Mouse (Mus musculus) liver, embryonic 11.5 days (tissue): Measurements from ENCODE around the gene Rnf115. TPM values are rescaled to one million over a fixed set of nuclear protein-coding genes. Genes with fewer than 3 reads are reported as not detected.

Experiments
- ATAC-seq: fragments of 200-750 bp; cut with Nextera tagmentation; replicated peaks from 2 replicates; pipeline ENCODE4 v1.8.0; 2017; ENCODE audit warnings: moderate number of reproducible peaks, mild to moderate bottlenecking, moderate TSS enrichment, moderate library complexity; ENCODE audit not compliant: low FRiP score
- DNase-seq: peaks from one replicate; pipeline ENCODE4 v3.0.0-alpha.2; 2017; ENCODE audit warnings: low spot score
- H3K27ac ChIP-seq: fragments of 300-500 bp; sonication (generic); 2 replicates; pipeline ENCODE4 v1.5.1; 2014; ENCODE audit warnings: mild to moderate bottlenecking, low read depth, low read length, control low read depth
- H3K27me3 ChIP-seq: fragments of 300-500 bp; sonication (generic); replicated peaks from 2 replicates; pipeline ENCODE4 v1.6.1; 2014; ENCODE audit warnings: low read length, mixed read lengths; ENCODE audit not compliant: control insufficient read depth, insufficient read depth
- H3K36me3 ChIP-seq: fragments of 300-500 bp; sonication (generic); 2 replicates; pipeline ENCODE4 v1.6.1; 2014; ENCODE audit warnings: mild to moderate bottlenecking, low read length, moderate library complexity, mixed read lengths; ENCODE audit not compliant: control insufficient read depth, insufficient read depth
- H3K4me1 ChIP-seq: fragments of 300-500 bp; sonication (generic); replicated peaks from 2 replicates; pipeline ENCODE4 v1.6.1; 2014; ENCODE audit warnings: low read length, mixed read lengths; ENCODE audit not compliant: control insufficient read depth, insufficient read depth
- H3K4me2 ChIP-seq: fragments of 300-500 bp; sonication (generic); 2 replicates; pipeline ENCODE4 v1.6.1; 2014; ENCODE audit warnings: mild to moderate bottlenecking, control low read depth, moderate library complexity
- H3K4me3 ChIP-seq: fragments of 300-500 bp; sonication (generic); 2 replicates; pipeline ENCODE4 v1.5.1; 2014; ENCODE audit warnings: low read depth, low read length, control low read depth
- H3K9ac ChIP-seq: fragments of 300-500 bp; sonication (generic); 2 replicates; pipeline ENCODE4 v1.6.1; 2014; ENCODE audit warnings: low read depth, low read length, control low read depth
- H3K9me3 ChIP-seq: fragments of 300-500 bp; sonication (generic); 2 replicates; pipeline ENCODE4 v1.6.1; 2016; ENCODE audit warnings: low read length, inconsistent platforms, mixed read lengths; ENCODE audit not compliant: control insufficient read depth
- WGBS: fragments of 180-500 bp; shearing (Covaris S2); extraction: QIAGEN DNeasy Blood & Tissue Kit; methylation state at CpG from one replicate; pipeline ENCODE4 v1.1.7; 2014; 5-methylcytosine and 5-hydroxymethylcytosine counted together
- polyA plus RNA-seq: library from polyadenylated mRNA; unstranded; fragments of >200 nt; fragmentation: Nextera tagmentation; extraction: Ambion mirVana; gene quantifications from 2 replicates; pipeline ENCODE4 v1.2.1, GENCODE M21; 2014

Rnf115 gene
- polyA plus RNA-seq, 1 experiment from 2014 or later = 49.6 TPM

DNA sequence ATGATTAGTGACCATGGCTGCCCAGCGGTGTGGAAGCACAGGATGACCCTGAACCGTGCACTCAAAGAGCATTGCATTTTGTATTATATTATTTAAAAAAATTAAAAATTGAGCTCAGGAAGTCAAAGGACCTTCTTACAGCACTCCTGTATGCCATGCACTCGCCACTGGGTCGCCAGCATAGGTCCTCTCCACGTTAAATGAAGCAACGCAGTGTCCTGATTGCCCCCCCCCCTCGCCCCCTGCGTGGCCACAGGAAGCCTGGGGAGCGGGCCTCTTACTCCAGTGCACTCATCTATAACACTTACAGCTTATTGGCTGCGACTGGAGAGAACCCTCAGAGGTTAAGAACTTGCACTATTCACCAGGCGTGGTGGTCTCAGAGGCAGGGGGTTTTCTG lies 97.8 kb downstream of the Rnf115 start:
- 48% methylated on average over 11 of the region's 11 CpGs for WGBS

DNA sequence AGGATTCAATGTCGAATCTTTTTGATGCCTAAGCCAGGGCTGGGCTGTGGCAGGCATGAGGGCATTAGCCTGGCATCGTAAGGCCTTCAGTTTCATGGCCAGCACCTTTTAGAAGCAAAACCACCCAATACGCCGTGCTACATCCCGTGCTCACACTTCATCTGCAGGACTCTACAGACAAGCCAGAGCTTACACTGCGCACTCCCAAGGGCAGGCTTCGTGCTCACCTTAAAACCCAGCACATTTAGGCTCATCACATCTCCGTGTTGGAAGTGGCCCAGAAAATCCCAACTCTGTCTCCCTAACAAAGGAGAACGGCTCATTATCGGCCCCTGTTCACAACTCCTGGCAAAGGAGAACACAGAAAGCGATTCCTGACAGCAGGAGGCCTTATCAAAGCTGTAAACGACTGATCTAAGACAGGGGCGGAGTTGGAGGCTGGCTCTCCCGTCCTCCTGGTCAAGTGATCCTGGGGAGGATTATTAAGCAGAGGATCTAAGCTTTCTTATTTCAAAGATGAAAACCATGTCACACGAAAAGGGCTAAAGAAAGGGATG lies 100.9 kb downstream of the Rnf115 start:
- Histone ChIP-seq H3K27ac (no peak overlapping the region), H3K4me1 (no peaks in the 10 kb centered on the region), H3K27me3 (no peaks in the 10 kb centered on the region), H3K9ac (no peak overlapping the region), H3K4me2 (no peak overlapping the region), H3K9me3 (no peaks in the 10 kb centered on the region), H3K4me3 (no peak overlapping the region), H3K36me3 (no peaks in the 10 kb centered on the region)
- DNase-seq = no peak
- WGBS = 42% methylated on average over 15 of the region's 15 CpGs
- no peak for ATAC-seq

More for the DNA sequence above, 97.8 kb downstream of the Rnf115 start:
- Histone ChIP-seq H3K4me2 (no peak overlapping the region), H3K27ac (no peak overlapping the region), H3K4me3 (no peak overlapping the region), H3K36me3 (no peaks in the 10 kb centered on the region), H3K4me1 (no peaks in the 10 kb centered on the region), H3K9me3 (no peaks in the 10 kb centered on the region), H3K27me3 (no peaks in the 10 kb centered on the region), H3K9ac (no peak overlapping the region)
- no peak for ATAC-seq
- no peak for DNase-seq

DNA sequence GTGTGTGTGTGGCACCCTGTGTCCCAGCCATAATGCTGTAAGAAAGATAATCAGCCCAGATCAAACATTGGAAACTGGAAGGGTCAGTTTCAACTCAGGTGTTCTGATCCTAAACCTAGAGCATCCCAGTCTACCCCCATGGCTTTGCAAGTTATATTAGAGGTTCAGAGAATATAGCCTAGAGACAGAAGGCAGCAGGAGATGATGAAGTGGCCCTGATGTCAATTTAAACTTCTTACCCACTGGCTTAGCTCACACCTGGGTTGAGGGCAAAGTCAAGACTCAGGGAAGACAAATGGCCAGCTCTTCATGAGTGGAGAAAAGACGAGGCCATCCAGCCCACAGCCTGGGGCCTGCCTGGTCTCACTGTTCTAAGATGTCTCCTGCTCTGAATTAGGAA lies 101.5 kb downstream of the Rnf115 start, which contains the start of the genes Pdzk1 and Cd160:
TSS of gene Pdzk1 (plus strand) at position 301 of the 400 bp plus-strand sequence.
TSS of gene Cd160 (minus strand) at position 368 of the 400 bp plus-strand sequence.
- Histone ChIP-seq H3K4me2 (peak within 1 kb of the TSS; percentile 4; the same call in 1 of the 2 replicates), H3K4me1 (no peaks in the 10 kb centered on the region), H3K9ac (no peak within 1 kb of the TSS), H3K9me3 (no peaks in the 10 kb centered on the region), H3K27ac (no peak within 1 kb of the TSS), H3K4me3 (no peak within 1 kb of the TSS), H3K36me3 (no peaks in the 10 kb centered on the region), H3K27me3 (no peaks in the 10 kb centered on the region)
- no peak for DNase-seq
- 68% methylated on average over 1 of the region's 1 CpGs for WGBS
- ATAC-seq = no peak

DNA sequence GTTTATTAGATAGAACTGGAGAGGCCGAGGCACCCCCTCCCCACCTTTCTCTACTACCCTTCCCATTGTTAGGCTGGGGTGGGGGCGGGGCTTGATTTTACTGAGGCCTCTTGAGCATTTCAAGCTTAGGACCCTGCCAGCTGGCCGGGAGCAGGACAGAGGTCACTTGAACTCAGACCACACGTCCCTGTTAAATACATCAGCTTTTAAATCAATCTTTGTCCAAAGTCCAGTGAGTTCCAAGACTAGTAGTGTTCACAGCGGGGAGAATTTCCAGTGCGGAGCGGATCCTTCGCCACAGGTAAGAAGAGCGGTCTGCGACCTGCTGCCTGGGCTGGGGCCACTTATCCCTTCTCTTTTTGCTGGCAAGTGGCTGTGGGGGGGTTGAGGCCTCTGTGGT lies 102.4 kb downstream of the Rnf115 start:
- Histone ChIP-seq H3K27me3 (no peaks in the 10 kb centered on the region), H3K4me1 (no peaks in the 10 kb centered on the region), H3K4me3 (no peak overlapping the region), H3K9me3 (no peaks in the 10 kb centered on the region), H3K27ac (no peak overlapping the region), H3K9ac (no peak overlapping the region), H3K4me2 (no peak overlapping the region; the same call in 1 of the 2 replicates), H3K36me3 (no peaks in the 10 kb centered on the region)
- WGBS = 74% methylated on average over 10 of the region's 10 CpGs
- no peak; the same call in 1 of the 2 replicates for ATAC-seq
- no peak for DNase-seq

DNA sequence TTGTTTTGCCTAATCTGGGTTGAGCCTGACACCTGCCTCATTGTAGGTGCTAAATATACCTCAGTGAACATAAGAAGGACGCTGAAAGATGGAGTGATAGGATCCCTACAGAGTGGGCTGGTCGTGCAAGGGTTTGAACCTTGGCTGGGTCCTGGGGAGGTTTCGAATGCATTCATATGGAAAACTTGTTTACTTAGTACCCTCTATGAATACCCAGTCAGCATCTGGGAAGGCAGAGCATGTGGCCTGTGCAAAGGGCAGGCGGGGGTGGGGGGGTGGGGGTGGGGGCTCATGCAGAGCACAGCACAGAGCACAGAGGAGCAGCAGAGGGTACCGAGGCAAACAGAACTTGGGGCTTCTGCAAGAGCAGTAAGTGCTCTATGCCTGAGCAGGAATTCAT lies 105.5 kb downstream of the Rnf115 start:
- H3K4me2 ChIP-seq = no peak overlapping the region
- no peaks in the 10 kb centered on the region for H3K27me3 ChIP-seq
- no peak overlapping the region for H3K4me3 ChIP-seq
- H3K36me3 ChIP-seq = no peaks in the 10 kb centered on the region
- no peak for DNase-seq
- H3K4me1 ChIP-seq = no peaks in the 10 kb centered on the region
- no peak overlapping the region for H3K27ac ChIP-seq
- no peak overlapping the region for H3K9ac ChIP-seq
- no peaks in the 10 kb centered on the region for H3K9me3 ChIP-seq
- ATAC-seq = no peak
- WGBS = 43% methylated on average over 5 of the region's 5 CpGs

DNA sequence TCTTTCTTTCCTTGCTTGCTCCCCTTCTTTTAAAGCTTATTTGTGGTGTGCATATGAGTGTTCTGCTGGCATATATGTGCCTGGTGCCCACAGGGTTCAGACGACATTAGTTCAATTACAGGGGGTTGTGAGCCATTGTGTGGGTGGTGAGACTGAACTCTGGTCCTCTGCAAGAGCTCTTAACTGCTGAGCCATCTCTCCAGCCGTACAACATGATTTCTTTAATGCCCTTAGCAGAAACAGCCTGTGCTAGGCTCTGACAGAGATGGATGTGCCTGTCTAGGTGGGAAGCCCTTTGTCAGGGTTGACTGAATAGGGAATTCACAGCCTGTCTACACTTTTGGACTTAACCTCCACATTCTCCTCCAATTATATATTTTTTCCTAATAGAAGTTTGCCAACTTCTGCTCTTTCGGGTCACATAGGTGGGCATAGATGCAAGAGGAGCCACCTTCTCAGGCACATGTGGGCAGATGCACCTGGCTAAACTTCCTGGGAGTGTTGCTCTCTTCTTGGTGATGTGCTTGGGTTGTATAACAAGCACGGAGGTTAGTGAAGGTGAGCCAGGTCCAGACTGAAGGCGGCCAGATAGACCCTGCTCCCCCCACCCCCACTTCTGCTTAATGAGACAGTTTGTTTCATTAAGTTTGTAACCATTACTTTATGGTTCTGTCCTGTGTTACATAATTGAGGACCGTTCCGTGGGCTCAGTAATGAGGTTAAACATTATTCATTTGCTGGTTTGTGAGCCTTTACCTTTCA lies 107.3 kb downstream of the Rnf115 start:
- 75% methylated on average over 7 of the region's 7 CpGs for WGBS
- H3K4me1 ChIP-seq = no peaks in the 10 kb centered on the region
- no peak overlapping the region for H3K4me3 ChIP-seq
- no peak overlapping the region for H3K9ac ChIP-seq
- ATAC-seq (no peak), DNase-seq (no peak)
- H3K4me2 ChIP-seq = no peak overlapping the region
- no peak overlapping the region for H3K27ac ChIP-seq
- H3K36me3 ChIP-seq = no peaks in the 10 kb centered on the region
- no peaks in the 10 kb centered on the region for H3K9me3 ChIP-seq
- H3K27me3 ChIP-seq = no peaks in the 10 kb centered on the region

DNA sequence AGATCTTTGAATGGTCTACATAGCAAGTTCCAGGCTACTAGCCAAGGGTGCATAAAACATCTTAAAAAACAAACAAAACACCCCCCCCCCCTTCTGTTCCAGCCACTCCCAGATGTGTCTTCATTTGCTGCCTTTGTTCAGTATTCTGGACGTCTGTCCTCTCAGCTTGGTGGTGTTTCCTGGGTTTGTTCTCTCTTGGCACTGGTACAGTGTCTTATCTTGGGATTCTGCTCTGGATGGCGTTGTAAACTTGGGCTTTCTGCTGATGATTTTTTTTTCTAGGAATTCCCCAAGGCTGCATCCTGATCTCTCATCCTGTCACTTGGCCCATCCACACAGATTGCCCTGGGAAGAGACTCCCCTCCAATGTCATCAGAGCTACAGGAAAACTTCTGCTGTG lies 109.0 kb downstream of the Rnf115 start:
- Histone ChIP-seq H3K4me1 (no peaks in the 10 kb centered on the region), H3K4me3 (no peak overlapping the region)

DNA sequence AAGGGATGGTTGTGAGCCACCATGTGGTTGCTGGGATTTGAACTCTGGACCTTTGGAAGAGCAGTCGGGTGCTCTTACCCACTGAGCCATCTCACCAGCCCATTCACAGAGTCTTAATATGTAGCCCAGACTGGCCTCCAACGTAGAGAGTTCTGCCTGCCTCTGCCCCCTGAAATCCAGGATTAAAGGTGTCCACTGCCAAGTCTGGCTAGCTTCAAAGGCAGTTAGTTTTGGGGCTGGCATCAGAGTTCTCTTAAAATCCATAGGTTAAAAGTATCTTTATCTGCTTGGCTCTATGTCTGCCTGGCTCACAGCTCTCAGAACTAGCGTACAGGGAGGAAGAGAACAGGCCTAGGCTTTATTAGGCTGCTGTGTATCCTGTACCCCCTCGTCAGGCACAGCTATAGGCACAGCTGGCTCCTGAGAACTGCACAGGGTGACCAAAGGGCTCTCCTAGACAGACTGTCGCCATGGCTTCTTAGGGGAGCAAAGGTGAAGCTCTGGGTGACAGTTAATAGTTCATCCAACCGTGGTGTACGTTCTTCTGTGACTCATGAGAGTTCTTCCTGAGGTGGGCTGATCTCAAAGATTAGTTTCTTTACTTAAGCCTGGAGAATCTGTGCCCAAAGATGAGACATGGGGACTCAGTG lies 111.7 kb downstream of the Rnf115 start:
- Histone ChIP-seq H3K36me3 (no peaks in the 10 kb centered on the region), H3K27ac (no peak overlapping the region), H3K9me3 (no peaks in the 10 kb centered on the region), H3K4me1 (no peaks in the 10 kb centered on the region), H3K4me3 (no peak overlapping the region), H3K27me3 (no peaks in the 10 kb centered on the region), H3K9ac (no peak overlapping the region), H3K4me2 (no peak overlapping the region)
- no peak for DNase-seq
- 70% methylated on average over 7 of the region's 7 CpGs for WGBS
- ATAC-seq = no peak

More for the DNA sequence above, 109.0 kb downstream of the Rnf115 start:
- Histone ChIP-seq H3K27me3 (no peaks in the 10 kb centered on the region), H3K36me3 (no peaks in the 10 kb centered on the region), H3K9me3 (no peaks in the 10 kb centered on the region), H3K27ac (no peak overlapping the region), H3K4me2 (no peak overlapping the region), H3K9ac (no peak overlapping the region)
- ATAC-seq (no peak), DNase-seq (no peak)
- 47% methylated on average over 2 of the region's 2 CpGs for WGBS
